Mouse (Mus musculus) hindlimb bud, embryonic 11.5 days (tissue): ENCODE data around the gene Naa20.

Source experiments
- DNase-seq: peaks from one replicate; pipeline ENCODE4 v3.0.0-alpha.2; 2012; ENCODE audit warnings: low read depth, low spot score; ENCODE audit errors: extremely low spot score

The Naa20 gene

DNA sequence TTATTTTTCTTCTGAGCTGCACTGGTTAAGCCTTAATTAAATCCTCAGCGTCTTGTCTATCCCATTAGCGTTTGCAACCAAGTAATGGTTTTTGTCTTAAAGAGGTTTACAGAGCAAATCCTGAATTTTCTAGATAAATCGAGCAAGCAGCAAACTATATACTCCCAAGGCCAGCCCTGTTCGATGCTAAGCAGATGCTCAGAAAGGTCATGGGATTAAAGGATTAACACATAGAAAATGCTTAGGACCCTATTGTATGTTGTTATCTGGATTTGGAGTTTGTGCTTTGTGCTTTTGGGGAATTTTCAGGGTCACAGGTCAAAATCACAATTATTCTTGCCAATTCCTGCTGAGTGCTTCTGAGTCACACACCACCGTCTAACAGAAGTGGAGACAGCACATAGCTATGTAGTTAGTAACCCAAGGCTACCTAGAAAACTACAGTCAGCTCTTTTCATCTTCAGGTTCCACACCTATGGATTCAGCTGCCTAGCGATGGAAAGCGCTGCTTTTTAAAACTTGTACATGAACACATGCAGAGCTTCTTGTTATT is 46.6 kb downstream of the Naa20 start:
- no peak for DNase-seq

DNA sequence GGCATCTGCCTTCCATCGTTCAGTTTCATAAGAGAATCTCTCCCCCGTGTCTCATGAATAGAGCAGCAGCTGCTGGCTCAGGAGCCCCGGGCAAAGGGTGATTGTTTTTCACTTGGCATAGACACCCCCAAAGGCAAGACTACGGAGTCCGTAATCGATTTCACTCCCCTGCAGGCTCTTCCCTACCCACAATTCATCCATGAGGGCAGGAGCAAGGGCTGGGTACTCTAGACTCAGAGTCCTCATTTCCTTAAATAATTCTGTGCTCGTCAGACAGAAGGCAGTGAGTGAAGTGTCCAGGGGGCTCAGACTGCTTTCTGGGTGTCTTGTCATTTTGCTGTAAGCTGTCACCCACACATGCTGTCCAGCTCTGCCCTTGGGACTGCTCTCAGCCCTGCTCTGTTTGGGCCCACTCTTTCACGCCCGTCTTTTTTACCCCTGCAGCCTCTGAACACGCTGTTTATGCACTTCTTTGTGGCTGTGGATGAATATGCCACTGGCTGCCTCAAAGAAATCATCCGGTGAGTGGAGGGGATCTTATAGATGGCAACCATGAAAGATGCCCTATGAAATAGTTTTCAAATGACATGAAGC is 47.7 kb downstream of the Naa20 start:
- DNase-seq: no peak

DNA sequence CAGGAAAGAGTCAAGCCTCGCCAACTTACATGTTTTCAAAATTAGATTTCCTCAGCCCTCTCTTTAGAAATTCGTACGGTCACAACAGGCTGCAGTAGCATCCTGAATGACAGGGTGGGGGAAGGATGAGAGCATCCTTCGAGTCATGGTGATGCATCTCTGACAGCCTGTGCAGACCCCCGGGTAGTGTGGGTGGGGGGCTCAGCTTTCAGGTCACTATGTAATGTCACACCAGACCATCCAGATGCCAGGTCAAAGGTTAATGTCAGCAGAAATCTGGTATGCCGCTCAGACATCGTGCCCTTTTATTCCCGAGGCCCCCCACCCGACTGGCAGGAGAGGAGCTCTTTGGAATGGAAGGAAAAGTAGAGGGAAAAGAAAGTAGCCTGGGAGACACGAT is 48.3 kb downstream of the Naa20 start:
- DNase-seq: no peak

DNA sequence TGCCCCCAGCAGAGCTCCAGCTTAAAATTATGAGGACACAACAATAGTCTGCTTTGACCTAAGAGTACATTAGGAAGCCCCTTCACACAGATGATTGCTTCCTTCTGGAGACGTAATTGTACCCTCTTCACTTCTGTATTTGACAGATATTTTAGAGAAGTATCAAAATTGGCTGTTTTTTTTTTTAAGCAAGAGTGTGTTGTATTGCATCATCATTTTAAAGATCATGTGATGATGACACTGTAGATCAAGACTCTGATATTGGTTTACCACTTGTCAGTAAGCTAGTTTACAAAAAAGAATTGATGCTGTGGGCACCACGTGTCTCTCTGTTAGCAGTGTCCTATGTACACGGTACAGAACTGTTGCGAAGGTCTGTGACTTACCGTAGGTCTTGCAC is 50.8 kb downstream of the Naa20 start:
- DNase-seq: no peak

DNA sequence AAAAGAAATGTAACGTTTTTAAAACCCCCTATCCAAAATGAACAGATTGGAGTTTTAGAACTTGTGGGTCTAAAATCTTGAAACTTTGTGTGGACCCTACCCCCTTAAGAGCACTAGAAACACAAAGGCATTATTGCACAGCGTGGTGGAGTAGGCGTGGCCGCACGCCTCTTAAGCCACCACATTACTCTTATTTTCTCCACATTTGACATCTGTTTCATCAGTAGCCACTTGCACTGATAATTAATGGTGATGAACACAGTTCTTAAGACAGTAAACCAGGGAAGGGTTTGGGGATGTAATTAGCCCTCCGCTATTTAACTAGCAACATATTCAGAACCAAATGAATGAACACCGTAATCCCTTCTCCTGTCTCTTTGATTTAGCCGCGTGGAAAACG is 53.9 kb downstream of the Naa20 start:
- no peak for DNase-seq

DNA sequence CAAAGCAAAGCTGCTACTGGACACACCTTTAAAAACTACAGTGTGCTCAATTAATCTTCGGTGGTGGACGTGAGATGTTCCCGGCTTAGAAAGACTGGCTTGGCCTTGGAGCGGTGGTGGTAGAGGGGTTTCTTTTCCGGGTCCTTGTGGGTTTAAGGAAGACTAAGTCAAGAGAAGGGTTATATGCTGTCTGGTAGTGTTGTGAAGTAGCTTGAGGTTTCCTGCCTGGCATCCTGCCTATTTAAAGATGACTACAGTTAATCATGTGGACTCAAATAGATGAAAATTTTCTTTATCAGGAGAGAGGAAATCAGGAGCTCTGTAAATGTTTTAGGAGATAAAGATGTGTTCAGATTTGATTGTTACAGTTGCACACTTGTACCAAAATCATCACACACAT is 54.4 kb downstream of the Naa20 start:
- no peak for DNase-seq

DNA sequence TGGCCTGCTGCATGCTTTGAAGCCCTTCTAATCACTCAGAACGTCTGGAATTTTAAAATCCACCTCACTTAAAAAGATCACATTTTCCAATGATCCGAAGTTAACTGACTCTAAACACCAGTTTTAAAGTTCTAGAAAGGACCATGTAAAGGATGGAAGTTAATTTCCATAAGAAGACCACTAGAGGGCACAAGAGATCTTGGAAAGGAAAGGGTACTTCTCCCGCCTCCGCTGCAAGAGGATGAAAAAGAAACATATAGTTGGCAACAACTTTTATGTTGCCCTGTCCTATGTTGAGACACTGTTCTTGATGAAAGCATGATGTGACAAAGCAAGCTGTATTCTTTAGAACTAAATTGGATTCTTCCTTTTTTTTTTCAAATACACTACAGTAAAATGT is 55.6 kb downstream of the Naa20 start:
- no peak for DNase-seq

DNA sequence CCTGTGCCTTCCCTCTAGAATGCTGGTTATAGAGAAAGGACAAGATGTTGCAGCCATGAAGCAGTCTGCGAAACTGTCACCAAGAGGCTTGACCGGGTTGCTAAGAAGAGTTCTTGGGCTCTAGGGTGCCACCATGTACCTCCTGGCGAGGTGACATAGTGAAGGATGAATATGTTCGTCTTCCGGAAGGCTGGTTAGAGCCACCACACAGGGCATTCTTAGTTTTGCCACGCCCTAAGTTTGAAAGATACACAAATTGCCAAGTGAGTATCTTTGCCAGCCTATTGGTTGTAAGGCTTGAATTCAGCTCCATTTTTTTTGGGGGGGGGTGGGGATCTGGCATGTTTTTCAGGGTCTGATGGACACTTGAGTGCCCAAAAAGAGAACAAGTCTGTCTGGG is 56.2 kb downstream of the Naa20 start:
- DNase-seq: no peak

DNA sequence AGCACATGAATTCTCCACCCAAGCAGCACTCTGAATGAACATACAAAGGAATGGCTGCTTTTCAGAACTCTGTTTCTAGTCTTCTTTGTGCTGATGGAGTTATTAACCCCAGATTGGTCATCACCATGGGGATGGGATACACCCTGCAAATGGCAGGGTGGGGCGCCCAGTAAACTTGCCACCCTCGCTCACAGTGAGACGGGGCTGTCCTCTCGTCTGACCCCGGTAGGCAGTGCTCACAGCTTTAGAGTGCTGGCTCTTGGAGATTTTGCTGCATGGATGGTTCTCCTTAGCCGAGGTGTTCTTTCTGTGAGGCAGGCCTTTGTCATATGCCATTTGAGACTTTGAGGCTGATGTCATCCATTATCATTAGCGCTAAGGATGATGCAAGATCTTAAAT is 56.7 kb downstream of the Naa20 start:
- no peak for DNase-seq

DNA sequence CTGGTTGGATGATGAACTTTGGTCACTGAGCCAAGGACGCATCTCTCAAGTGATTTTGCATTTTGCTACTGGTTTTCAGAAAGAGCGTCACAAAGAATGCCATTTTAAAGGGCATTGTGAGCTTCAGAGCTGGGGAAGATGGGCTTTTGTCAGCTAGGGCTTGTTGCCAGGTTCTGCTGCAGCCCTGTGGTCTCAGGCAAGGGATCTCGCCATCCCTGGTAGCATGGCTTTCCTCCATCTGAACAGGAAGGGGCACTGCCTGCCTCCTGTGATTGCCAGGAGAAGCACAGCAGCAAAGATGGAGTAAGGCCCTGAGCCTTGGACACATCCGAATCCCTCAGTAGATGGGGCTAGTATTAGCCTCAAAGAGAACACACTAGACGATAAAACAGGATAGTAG is 60.0 kb downstream of the Naa20 start:
- DNase-seq: no peak
